Mouse (Mus musculus): ENCODE results near the gene Hoxc9. TPM values are rescaled to one million over a fixed set of nuclear protein-coding genes. Genes with fewer than 3 reads are reported as not detected.

Hoxc9 gene
- polyA plus RNA-seq, 1 experiment from 2014 or later = 10.0 TPM

DNA sequence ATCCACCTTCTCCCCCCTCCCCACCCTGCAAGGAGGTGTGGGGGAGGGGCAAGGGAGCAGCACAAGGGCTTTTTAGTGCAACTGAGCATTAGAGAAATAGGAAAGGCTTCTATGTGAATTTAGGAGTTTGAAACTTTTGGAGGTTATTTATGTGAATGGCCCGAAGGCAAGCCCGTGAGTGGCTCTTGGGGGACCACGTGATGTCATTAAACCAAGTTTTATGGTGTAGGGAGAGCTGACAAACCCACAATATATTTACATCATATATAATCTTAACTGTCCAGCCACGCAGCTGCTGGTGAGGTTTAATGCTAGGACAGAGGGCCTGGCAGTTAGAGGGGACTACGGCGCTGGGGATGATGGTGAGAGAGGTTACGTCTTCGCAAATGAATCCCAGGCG lies 42.4 kb downstream of the Hoxc9 start, which contains the start of gene Hoxc4:
Hoxc4 (plus strand) TSS at position 299 of the 400 bp plus-strand sequence.
- Histone ChIP-seq H3K27ac (peak within 1 kb of the TSS; percentile 56), H3K4me2 (peak within 1 kb of the TSS; percentile 36), H3K36me3 (no peaks in the 10 kb centered on the region), H3K27me3 (peaks cover 86% of the 10 kb centered on the region), H3K4me3 (replicated peaks) (0 out of 2 replicates have a peak within 1 kb of the TSS, but pooled peaks have one; percentile 4), H3K9ac (no peak within 1 kb of the TSS), H3K9me3 (replicated peaks) (no peaks in the 10 kb centered on the region), H3K4me1 (peaks cover 95% of the 10 kb centered on the region)
- 26% methylated on average over 9 of the region's 9 CpGs for WGBS
- ATAC-seq (replicated peaks; ENCODE audit: low FRiP score) = peak; percentile 46

DNA sequence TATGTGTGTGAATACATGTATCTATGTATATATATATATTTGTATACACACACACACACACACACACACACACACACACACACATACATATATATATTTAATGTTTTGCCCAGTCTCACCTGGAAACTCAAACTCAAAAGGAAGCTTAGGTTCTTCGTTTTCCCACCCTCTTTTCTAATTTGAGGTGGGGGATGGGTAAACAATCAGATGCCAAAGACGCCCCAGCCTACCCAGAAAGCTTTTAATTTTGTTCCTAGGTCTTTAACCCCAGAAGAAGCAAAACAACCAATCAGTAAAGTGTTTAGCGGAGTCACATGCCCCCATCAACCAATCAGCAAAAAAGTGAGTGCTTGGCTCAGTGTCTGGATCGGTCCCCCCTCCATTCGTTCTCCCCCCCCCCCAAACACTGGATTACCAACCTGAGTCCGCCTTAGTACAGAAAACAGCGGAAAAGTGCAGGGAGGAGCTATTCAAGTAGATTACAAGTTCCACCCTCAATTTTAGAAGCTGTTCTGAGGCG lies 44.7 kb downstream of the Hoxc9 start:
- Histone ChIP-seq H3K9ac (no peak overlapping the region), H3K4me3 (replicated peaks) (no peak overlapping the region), H3K9me3 (replicated peaks) (no peaks in the 10 kb centered on the region), H3K4me1 (peaks cover 85% of the 10 kb centered on the region), H3K36me3 (no peaks in the 10 kb centered on the region), H3K4me2 (peak overlapping the region; percentile 41), H3K27me3 (peaks cover 82% of the 10 kb centered on the region), H3K27ac (no peak overlapping the region)
- ATAC-seq (replicated peaks; ENCODE audit: low FRiP score) = no peak
- 13% methylated on average over 8 of the region's 8 CpGs for WGBS

DNA sequence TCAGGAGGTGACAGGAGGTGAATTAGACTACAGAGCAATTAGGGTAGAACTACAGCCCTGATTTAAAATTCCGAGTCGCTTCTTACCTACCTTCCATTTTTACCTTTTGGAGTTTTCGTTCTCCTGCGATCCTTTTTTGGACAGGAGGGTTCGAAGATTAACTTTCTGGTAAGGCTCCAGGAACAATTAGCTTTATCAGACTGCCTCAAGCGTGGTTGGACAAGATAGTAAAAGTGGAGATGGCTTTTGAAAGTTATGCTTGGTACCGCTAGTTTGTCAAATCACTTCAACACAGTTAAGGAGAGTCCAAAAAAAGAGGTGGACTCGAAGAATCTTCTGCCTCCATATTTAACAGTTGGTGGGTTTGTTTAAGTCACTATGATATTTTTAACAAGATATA lies 45.3 kb downstream of the Hoxc9 start:
- 24% methylated on average over 8 of the region's 8 CpGs for WGBS
- Histone ChIP-seq H3K4me2 (peak overlapping the region; percentile 41), H3K4me3 (replicated peaks) (no peak overlapping the region)

DNA sequence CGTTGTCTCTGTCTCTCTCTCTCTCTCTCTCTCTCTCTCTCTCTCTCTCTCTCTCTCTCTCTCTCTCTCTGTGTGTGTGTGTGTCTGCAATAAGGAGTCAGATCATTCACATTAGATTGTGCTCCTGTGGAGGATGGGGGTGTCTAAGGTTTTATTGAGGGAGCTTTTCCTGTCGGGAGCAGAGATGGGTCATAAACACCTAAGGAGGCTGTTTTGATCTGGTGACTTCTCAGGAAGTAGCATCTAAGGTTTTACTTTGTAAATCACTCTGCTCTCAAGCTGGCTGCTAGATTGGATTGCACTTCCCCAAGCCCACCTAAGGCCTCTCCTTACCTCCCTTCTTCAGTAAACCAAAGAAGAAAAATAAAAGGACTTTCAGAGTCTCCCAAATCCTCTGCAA lies 47.9 kb downstream of the Hoxc9 start:
- H3K4me1 ChIP-seq = peaks cover 76% of the 10 kb centered on the region

More for the DNA sequence above, 45.3 kb downstream of the Hoxc9 start:
- ATAC-seq (replicated peaks; ENCODE audit: low FRiP score) = no peak
- H3K36me3 ChIP-seq = no peaks in the 10 kb centered on the region
- no peak overlapping the region for H3K9ac ChIP-seq
- no peaks in the 10 kb centered on the region for H3K9me3 ChIP-seq (replicated peaks)
- no peak overlapping the region for H3K27ac ChIP-seq
- peaks cover 85% of the 10 kb centered on the region for H3K4me1 ChIP-seq
- H3K27me3 ChIP-seq = peaks cover 81% of the 10 kb centered on the region

DNA sequence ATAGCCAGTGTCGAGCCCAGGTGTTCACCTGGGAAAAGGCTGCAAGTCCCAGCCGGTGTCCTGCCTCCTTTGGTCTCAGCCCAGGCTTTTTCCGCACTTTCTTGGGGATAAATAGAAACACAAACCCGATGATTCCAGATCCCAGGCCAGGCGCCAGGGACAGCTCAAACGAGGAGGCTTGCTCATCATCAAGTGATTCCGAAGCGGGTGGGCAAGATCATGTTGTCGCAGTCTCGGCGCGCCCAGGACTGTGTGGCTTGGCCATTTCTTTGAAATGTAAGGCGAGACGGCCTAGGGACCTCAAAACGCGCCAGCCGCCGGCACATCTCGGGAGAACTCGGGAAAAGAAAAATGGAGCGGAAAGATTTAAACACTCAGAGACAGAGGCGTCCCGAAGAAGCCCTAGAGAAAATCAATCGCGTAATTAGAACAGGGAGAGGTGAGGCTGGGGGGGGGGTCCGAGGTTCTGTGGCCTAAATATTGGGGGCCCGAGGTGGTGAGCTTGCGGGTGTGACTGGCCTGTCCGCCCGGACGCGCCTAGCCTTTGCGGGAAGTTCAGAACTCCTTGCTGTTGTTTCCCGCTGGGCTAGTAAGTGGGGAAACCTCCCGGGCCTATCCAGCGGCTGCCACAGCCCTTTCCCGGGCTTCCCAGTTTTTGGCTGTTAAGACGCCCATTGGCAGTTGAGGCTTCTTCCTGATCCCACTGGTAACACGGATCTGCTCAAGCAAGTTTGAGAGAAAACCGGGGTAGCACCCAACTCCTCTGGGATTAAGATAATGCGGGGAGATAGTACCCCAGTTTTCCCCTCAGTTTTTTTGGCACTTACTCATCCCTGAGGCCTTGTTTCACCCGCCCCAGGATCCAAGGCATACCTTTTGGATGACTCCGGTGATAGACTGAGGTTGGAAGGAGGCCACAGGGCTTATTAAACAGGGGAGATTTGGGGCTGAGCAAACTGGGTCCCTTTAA lies 51.3 kb downstream of the Hoxc9 start:
- peak overlapping the region; percentile 54 for H3K4me2 ChIP-seq
- no peaks in the 10 kb centered on the region for H3K36me3 ChIP-seq
- no peak for ATAC-seq (replicated peaks; ENCODE audit: low FRiP score)
- H3K27me3 ChIP-seq = peaks cover 77% of the 10 kb centered on the region
- H3K4me3 ChIP-seq (replicated peaks) = peak overlapping the region; percentile 18
- H3K27ac ChIP-seq = 0 out of 2 replicates have a peak overlapping the region, but pooled peaks have one; percentile 24
- peak overlapping the region; percentile 27; the same call in 1 of the 2 replicates for H3K9ac ChIP-seq
- H3K9me3 ChIP-seq (replicated peaks) = no peaks in the 10 kb centered on the region
- 11% methylated on average over 43 of the region's 43 CpGs for WGBS
- H3K4me1 ChIP-seq = peaks cover 65% of the 10 kb centered on the region

More for the DNA sequence above, 47.9 kb downstream of the Hoxc9 start:
- Histone ChIP-seq H3K36me3 (no peaks in the 10 kb centered on the region), H3K4me2 (no peak overlapping the region), H3K27me3 (peaks cover 82% of the 10 kb centered on the region), H3K9ac (no peak overlapping the region), H3K4me3 (replicated peaks) (no peak overlapping the region), H3K9me3 (replicated peaks) (no peaks in the 10 kb centered on the region), H3K27ac (peak overlapping the region; percentile 34; the same call in 1 of the 2 replicates)
- WGBS = 11% methylated on average over 2 of the region's 2 CpGs
- peak; percentile 29; the same call in 1 of the 2 replicates for ATAC-seq (replicated peaks; ENCODE audit: low FRiP score)

DNA sequence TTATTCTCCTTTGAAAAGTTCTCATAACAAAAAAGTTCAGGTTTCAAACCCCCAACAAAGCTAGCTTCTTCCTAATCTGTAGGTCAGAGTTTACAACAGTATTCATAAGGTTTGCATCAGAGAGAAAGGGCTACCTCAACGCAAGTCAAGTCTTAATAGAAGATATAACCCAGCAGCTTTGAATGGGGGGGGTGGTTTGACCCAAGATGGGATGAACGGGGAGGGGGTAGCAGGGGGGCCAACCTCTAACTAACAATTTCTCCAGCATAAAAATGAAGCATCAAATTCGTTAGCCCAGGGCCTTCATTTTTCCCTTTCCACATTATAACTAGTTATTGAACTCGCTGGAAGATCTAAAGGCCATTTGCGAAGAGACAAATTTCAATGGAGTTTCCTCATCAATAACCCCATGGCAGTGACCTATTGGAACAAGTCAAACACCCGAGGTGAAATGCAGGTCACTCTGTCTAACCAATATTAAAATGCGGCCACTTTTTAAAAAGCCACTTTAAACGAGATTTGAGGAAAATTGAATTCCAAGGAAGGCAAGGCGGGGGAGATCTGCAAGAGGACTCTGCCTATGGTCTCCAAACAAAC lies 52.8 kb downstream of the Hoxc9 start:
- no peak overlapping the region for H3K9ac ChIP-seq
- no peak for ATAC-seq (replicated peaks; ENCODE audit: low FRiP score)
- H3K4me2 ChIP-seq = no peak overlapping the region
- no peaks in the 10 kb centered on the region for H3K9me3 ChIP-seq (replicated peaks)
- H3K4me3 ChIP-seq (replicated peaks) = no peak overlapping the region
- peaks cover 79% of the 10 kb centered on the region for H3K27me3 ChIP-seq
- 60% methylated on average over 9 of the region's 9 CpGs for WGBS
- H3K36me3 ChIP-seq = no peaks in the 10 kb centered on the region
- peaks cover 69% of the 10 kb centered on the region for H3K4me1 ChIP-seq
- H3K27ac ChIP-seq = no peak overlapping the region

DNA sequence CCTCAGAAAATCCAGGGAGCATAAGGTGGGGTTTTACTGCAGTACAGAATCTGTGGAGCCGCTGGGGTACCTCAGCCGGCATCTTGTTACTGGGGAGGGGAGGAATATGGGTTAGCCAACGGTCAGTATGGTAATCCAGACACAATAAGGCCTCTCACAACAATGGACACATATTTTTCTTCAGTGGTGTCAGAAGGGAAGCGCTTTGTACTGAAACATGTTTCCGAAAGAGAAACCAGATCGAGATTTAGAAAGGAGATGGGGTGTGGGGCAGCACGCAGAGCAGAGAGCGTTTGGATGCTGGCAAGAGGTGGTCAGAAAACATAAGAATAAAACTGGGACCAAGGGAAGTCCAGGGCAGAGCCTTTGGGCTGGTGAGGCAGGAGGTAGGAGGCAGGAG lies 53.9 kb downstream of the Hoxc9 start:
- Histone ChIP-seq H3K36me3 (no peaks in the 10 kb centered on the region), H3K4me2 (no peak overlapping the region), H3K9ac (no peak overlapping the region), H3K4me3 (replicated peaks) (no peak overlapping the region), H3K27ac (peak overlapping the region; percentile 32; the same call in 1 of the 2 replicates), H3K4me1 (peaks cover 74% of the 10 kb centered on the region), H3K9me3 (replicated peaks) (no peaks in the 10 kb centered on the region), H3K27me3 (peaks cover 75% of the 10 kb centered on the region)
- 31% methylated on average over 8 of the region's 8 CpGs for WGBS
- ATAC-seq (replicated peaks; ENCODE audit: low FRiP score) = no peak

DNA sequence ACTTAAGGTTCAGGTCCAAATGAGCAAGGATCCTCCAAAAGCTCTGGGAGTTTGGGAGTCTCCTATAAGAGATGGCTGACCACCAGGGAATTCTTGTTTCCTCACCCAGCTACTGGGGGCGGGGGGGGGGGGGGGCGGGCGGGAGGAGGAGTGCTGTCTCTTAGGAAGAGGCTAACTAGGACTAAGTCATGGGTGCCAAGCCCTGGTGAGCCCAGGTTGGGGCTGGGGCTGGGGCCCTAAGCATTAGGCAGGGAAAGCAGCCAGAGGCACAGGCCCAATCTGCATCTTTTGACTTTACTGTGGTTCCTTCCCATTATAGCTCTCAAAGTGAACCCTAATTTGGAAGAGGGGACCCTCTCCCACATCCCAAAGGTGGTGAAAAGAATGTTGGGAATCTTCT lies 55.9 kb downstream of the Hoxc9 start:
- no CpG with 5 or more reads among the region's 3 CpGs for WGBS
- no peak overlapping the region for H3K9ac ChIP-seq
- H3K36me3 ChIP-seq = no peaks in the 10 kb centered on the region
- H3K27me3 ChIP-seq = peaks cover 76% of the 10 kb centered on the region
- peak overlapping the region; percentile 47 for H3K4me2 ChIP-seq
- no peaks in the 10 kb centered on the region for H3K9me3 ChIP-seq (replicated peaks)
- H3K4me1 ChIP-seq = peaks cover 76% of the 10 kb centered on the region
- ATAC-seq (replicated peaks; ENCODE audit: low FRiP score) = no peak
- peak overlapping the region; percentile 72 for H3K27ac ChIP-seq
- 0 out of 2 replicates have a peak overlapping the region, but pooled peaks have one; percentile 19 for H3K4me3 ChIP-seq (replicated peaks)

DNA sequence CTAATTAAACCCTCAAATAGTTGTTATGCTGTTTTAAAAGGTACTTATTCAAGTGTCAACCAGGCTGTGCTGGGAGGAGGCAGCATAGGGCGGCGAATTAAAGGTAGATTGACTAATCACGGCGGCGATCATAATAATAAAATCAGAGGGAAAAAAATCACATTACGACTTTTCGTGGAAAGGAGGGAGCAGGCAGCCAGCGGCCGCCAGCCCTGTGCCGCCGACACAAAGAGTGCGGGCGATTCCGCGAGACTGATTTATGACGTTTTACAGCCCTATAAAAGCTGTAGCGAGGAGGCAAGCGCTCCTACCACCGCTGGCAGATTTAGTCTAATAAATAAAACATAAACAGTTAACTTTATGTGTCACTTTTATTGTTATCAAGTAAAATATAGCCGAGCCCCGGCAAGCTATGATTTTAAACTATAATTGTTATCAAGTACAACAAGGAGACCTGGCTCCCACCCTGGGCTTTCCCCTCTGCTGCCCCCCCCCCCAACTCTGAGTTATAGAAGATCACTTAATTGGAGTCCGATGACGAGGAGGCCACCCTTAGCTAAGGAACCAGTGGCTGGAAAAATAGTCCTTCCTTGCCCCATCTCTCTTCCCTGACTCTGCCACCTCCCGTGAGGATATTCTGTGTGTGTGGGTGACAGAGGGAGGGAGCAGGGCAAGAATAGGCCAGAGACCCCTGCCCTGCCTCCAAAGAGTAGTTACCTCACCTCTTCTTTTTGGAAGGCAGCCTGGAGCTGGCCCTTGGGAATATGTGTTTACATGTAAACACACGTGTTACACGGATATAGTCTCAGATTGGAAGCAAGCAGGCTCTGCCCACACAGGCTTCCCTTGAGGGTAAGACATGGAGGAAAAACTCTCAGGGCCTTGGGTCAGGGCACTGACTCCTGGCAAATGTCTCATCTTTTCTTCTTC lies 56.7 kb downstream of the Hoxc9 start:
- H3K4me1 ChIP-seq = peaks cover 75% of the 10 kb centered on the region
- H3K36me3 ChIP-seq = no peaks in the 10 kb centered on the region
- H3K4me2 ChIP-seq = peak overlapping the region; percentile 47
- peak; percentile 28; the same call in 1 of the 2 replicates for ATAC-seq (replicated peaks; ENCODE audit: low FRiP score)
- H3K4me3 ChIP-seq (replicated peaks) = peak overlapping the region; percentile 19
- 1% methylated on average over 26 of the region's 26 CpGs for WGBS
- no peaks in the 10 kb centered on the region for H3K9me3 ChIP-seq (replicated peaks)
- H3K27me3 ChIP-seq = peaks cover 78% of the 10 kb centered on the region
- H3K9ac ChIP-seq = no peak overlapping the region
- peak overlapping the region; percentile 72 for H3K27ac ChIP-seq

DNA sequence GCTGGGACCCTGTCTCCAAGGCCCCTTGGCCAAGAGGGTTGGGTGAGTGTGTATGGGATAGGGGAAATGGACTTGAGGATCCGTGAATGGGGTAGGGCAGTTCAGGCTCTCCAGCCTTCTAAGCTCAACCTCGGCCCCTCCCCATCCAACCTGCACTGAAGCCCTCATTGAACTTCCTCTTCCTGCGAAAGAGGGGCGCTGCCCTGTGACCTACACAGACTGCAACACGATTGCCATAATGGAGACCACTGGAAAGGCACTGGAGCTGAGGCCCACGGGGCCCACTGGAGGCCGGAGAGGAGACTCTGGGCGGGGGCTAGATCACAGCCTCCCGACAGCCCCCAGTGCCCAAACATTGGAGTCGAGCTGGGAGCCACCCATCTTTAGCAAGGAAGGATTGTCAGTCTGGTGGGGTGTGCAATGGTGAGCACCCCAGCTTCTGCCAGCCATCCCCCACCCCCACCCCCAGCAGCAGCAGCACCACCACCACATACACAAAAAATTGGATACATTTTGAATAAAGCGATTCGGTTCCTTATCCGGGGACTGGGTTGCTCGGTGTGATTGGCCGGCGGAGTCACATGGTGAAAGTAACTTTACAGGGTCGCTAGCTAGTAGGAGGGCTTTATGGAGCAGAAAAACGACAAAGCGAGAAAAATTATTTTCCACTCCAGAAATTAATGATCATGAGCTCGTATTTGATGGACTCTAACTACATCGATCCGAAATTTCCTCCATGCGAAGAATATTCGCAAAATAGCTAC lies 58.0 kb downstream of the Hoxc9 start:
- Histone ChIP-seq H3K4me1 (peaks cover 84% of the 10 kb centered on the region), H3K36me3 (no peaks in the 10 kb centered on the region), H3K27ac (peak overlapping the region; percentile 93), H3K4me2 (peak overlapping the region; percentile 85), H3K9ac (peak overlapping the region; percentile 54), H3K4me3 (replicated peaks) (peak overlapping the region; percentile 49), H3K9me3 (replicated peaks) (no peaks in the 10 kb centered on the region), H3K27me3 (peaks cover 71% of the 10 kb centered on the region)
- 3% methylated on average over 24 of the region's 24 CpGs for WGBS
- 0 out of 2 replicates have a peak, but pooled peaks have one; percentile 27 for ATAC-seq (replicated peaks; ENCODE audit: low FRiP score)
